In the genomic region with DNA sequence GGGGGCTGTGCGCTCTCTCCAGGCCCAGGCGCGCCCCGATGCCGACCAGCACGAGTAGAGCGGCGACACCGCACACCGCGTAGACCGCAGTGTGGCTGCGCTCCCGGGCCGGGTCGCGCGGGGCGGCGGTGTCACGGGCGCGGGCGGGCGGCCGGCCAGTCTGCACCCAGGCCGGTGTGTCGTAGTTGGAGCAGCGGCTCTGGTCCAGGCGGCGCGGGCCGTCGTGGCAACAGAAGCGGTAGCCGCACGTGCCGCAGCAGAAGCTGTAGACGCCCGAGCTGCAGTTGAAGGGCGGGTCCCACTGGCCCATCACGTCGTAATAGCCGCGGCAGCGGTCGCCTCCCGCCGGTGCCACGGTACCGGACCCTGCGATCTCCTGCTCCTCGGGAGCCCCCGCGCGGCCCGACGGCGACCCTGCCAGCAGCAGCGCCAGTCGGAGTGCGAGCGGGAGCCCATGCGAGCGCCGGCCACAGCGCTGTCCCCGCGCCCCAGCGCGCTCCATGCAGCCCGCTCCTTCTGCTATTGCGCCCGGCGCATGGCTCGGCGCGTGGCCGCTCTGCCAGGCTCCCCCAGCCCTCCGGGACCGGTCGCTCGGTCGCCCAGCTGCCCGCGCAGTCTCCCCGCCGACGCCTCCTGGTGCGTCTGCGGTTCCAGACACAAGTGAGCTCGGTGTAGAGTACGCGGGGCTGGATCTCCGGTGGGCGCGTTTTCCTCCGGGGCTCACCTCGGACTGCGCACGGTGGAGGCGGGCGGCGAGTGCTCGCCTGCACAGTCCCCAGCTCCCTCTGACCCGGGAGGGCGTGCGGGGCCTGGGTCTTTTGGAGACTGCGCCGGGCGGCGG, we compare ENCODE assay signal across 8 mouse cellular contexts. TPM values are rescaled to one million over a fixed set of nuclear protein-coding genes. Genes with fewer than 3 reads are reported as not detected.
DNase-seq lines count a peak whose midpoint lies in the region; ATAC-seq and TF ChIP-seq lines count a peak whose summit lies in the region.

No protein-coding gene starts in this region.

- peaks cover 68% of the 10 kb centered on the region for H3K27me3 ChIP-seq in lung, postnatal 0 days (replicated peaks; ENCODE audit: insufficient read depth, low read length)
- no peaks in the 10 kb centered on the region for H3K27me3 ChIP-seq in cerebellum, adult 2 months (ENCODE audit: control insufficient read depth, insufficient read depth, low read length)
- peaks cover 36% of the 10 kb centered on the region for H3K27me3 ChIP-seq in forebrain, postnatal 0 days (ENCODE audit: insufficient read depth, low read length)
- peaks cover 99% of the 10 kb centered on the region for H3K27me3 ChIP-seq in liver, embryonic 11.5 days (replicated peaks; ENCODE audit: control insufficient read depth, insufficient read depth, low read length)
- H3K27me3 ChIP-seq in splenic B cell, adult 2 months (ENCODE audit: control insufficient read depth, insufficient read depth, low read length, poor library complexity, severe bottlenecking): no peaks in the 10 kb centered on the region

- no peak overlapping the region for H3K27ac ChIP-seq in lung, postnatal 0 days (ENCODE audit: low read length)
- H3K27ac ChIP-seq in cerebellum, adult 2 months (ENCODE audit: insufficient read depth, low read length): peak overlapping the region; percentile 89
- H3K27ac ChIP-seq in forebrain, postnatal 0 days (ENCODE audit: low read depth, low read length): no peak overlapping the region
- no peak overlapping the region for H3K27ac ChIP-seq in liver, embryonic 11.5 days (ENCODE audit: low read depth, low read length)

- no peaks in the 10 kb centered on the region for H3K36me3 ChIP-seq in lung, postnatal 0 days (ENCODE audit: insufficient read depth, low read length)
- no peaks in the 10 kb centered on the region for H3K36me3 ChIP-seq in forebrain, postnatal 0 days (ENCODE audit: insufficient read depth)
- H3K36me3 ChIP-seq in liver, embryonic 11.5 days (ENCODE audit: control insufficient read depth, insufficient read depth, low read length): no peaks in the 10 kb centered on the region
- 0 out of 2 replicates have a peak, but pooled peaks cover 5% of the 10 kb centered on the region for H3K36me3 ChIP-seq in splenic B cell, adult 2 months (ENCODE audit: control insufficient read depth, insufficient read depth, low read length, poor library complexity, severe bottlenecking)

- no peaks in the 10 kb centered on the region for H3K9me3 ChIP-seq in lung, postnatal 0 days (ENCODE audit: low read length)
- H3K9me3 ChIP-seq in forebrain, postnatal 0 days (ENCODE audit: low read length): no peaks in the 10 kb centered on the region
- H3K9me3 ChIP-seq in liver, embryonic 11.5 days (ENCODE audit: control insufficient read depth, low read length): no peaks in the 10 kb centered on the region

- H3K4me2 ChIP-seq in lung, postnatal 0 days (replicated peaks; ENCODE audit: low read depth, low read length): peak overlapping the region; percentile 72
- peak overlapping the region; percentile 72 for H3K4me2 ChIP-seq in forebrain, postnatal 0 days (ENCODE audit: low read depth)
- H3K4me2 ChIP-seq in liver, embryonic 11.5 days: peak overlapping the region; percentile 67

- H3K4me1 ChIP-seq in lung, postnatal 0 days (ENCODE audit: insufficient read depth, low read depth, low read length): peaks cover 3% of the 10 kb centered on the region; the same call in 1 of the 2 replicates
- peaks cover 48% of the 10 kb centered on the region for H3K4me1 ChIP-seq in cerebellum, adult 2 months (ENCODE audit: control insufficient read depth, insufficient read depth, low read length)
- H3K4me1 ChIP-seq in forebrain, postnatal 0 days (ENCODE audit: insufficient read depth): peaks cover 3% of the 10 kb centered on the region; the same call in 1 of the 2 replicates
- H3K4me1 ChIP-seq in liver, embryonic 11.5 days (replicated peaks; ENCODE audit: control insufficient read depth, insufficient read depth, low read length): peaks cover 9% of the 10 kb centered on the region

- peak; percentile 63 for TF ChIP-seq POLR2A in cerebellum, adult 2 months (IDR thresholded peaks at IDR 0.05; ENCODE audit: borderline replicate concordance, insufficient read depth, low read length)

- TF ChIP-seq CTCF in lung, postnatal 0 days (IDR thresholded peaks at IDR 0.05): peak; percentile 9
- no peak for TF ChIP-seq CTCF in cerebellum, adult 2 months (IDR thresholded peaks at IDR 0.05; ENCODE audit: borderline replicate concordance, insufficient read depth, low read depth, low read length)
- TF ChIP-seq CTCF in forebrain, postnatal 0 days (IDR thresholded peaks at IDR 0.05; ENCODE audit: low read depth): no peak

- no peak for DNase-seq in lung, postnatal 0 days (ENCODE audit: low spot score)
- DNase-seq in lung, postnatal 36 days: no peak
- DNase-seq in cerebellum, adult 2 months: peak; percentile 70 to 77
- DNase-seq in forebrain, postnatal 0 days: no peak
- no peak for DNase-seq in liver, embryonic 11.5 days (ENCODE audit: low spot score)
- peak; percentile 54 for DNase-seq in splenic B cell, adult 2 months (ENCODE audit: low read depth, low spot score)
- no peak for DNase-seq in frontal cortex, postnatal 10 days (ENCODE audit: low spot score in 2 of 2)
- DNase-seq in ovary, postnatal 14 days (ENCODE audit: low spot score): no peak

- H3K4me3 ChIP-seq in lung, postnatal 0 days (ENCODE audit: low read depth, low read length): peak overlapping the region; percentile 42
- H3K4me3 ChIP-seq in cerebellum, adult 2 months (replicated peaks; ENCODE audit: insufficient read depth, low read depth, low read length): peak overlapping the region; percentile 92
- peak overlapping the region; percentile 42 for H3K4me3 ChIP-seq in forebrain, postnatal 0 days (ENCODE audit: low read depth, low read length)
- peak overlapping the region; percentile 49 for H3K4me3 ChIP-seq in liver, embryonic 11.5 days (ENCODE audit: low read depth, low read length)

- TF ChIP-seq EP300 in lung, postnatal 0 days (IDR thresholded peaks at IDR 0.05): no peak

- ATAC-seq in lung, postnatal 0 days: peak; percentile 42
- ATAC-seq in forebrain, postnatal 0 days: peak; percentile 73
- peak; percentile 48 for ATAC-seq in liver, embryonic 11.5 days (replicated peaks; ENCODE audit: low FRiP score)

- H3K9ac ChIP-seq in lung, postnatal 0 days (replicated peaks; ENCODE audit: low read depth): no peak overlapping the region
- H3K9ac ChIP-seq in forebrain, postnatal 0 days: peak overlapping the region; percentile 37; the same call in 1 of the 2 replicates
- no peak overlapping the region for H3K9ac ChIP-seq in liver, embryonic 11.5 days (ENCODE audit: low read depth, low read length)

- WGBS in lung, postnatal 0 days: 3% methylated on average over 88 of the region's 112 CpGs
- WGBS in cerebellum, adult 2 months: under 1% methylated on average over 105 of the region's 112 CpGs
- WGBS in forebrain, postnatal 0 days: 1% methylated on average over 109 of the region's 112 CpGs
- under 1% methylated on average over 112 of the region's 112 CpGs for WGBS in liver, embryonic 11.5 days

RNA-seq across cellular contexts. Expression of a gene that starts 0.5 kb away (rescaled TPM):
- polyA plus RNA-seq in lung, postnatal 0 days (2015; fragmentation: Nextera tagmentation; extraction: Ambion mirVana): 0.29 and 0.55 TPM in 2 replicates
- 65.4 and 69.9 TPM in 2 replicates for polyA plus RNA-seq in cerebellum, adult 2 months (2012; rRNA removed)
- 4.7 and 6.3 TPM in 2 replicates for total RNA-seq in forebrain, postnatal 0 days (2014; rRNA removed)
- polyA plus RNA-seq in forebrain, postnatal 0 days (2015; fragmentation: Nextera tagmentation; extraction: Ambion mirVana): 1.8 and 2.7 TPM in 2 replicates
- polyA plus RNA-seq in liver, embryonic 11.5 days (2014; fragmentation: Nextera tagmentation; extraction: Ambion mirVana): 0.12 and 0.73 TPM in 2 replicates

RNA-seq across cellular contexts. Expression of a gene that starts 12.0 kb away (rescaled TPM):
- 0.07 and 0.49 TPM in 2 replicates for polyA plus RNA-seq in lung, postnatal 0 days (2015; fragmentation: Nextera tagmentation; extraction: Ambion mirVana)
- 0.89 and 0.93 TPM in 2 replicates for polyA plus RNA-seq in cerebellum, adult 2 months (2012; rRNA removed)
- 0.24 and 0.62 TPM in 2 replicates for total RNA-seq in forebrain, postnatal 0 days (2014; rRNA removed)
- 0.44 and 0.47 TPM in 2 replicates for polyA plus RNA-seq in forebrain, postnatal 0 days (2015; fragmentation: Nextera tagmentation; extraction: Ambion mirVana)
- 0.16 and 0.56 TPM in 2 replicates for polyA plus RNA-seq in liver, embryonic 11.5 days (2014; fragmentation: Nextera tagmentation; extraction: Ambion mirVana)

RNA-seq across cellular contexts. Expression of a gene that starts 32.4 kb away (rescaled TPM):
- 3.9 and 4.3 TPM in 2 replicates for polyA plus RNA-seq in lung, postnatal 0 days (2015; fragmentation: Nextera tagmentation; extraction: Ambion mirVana)
- polyA plus RNA-seq in cerebellum, adult 2 months (2012; rRNA removed): 3.2 and 3.6 TPM in 2 replicates
- 8.9 and 10.0 TPM in 2 replicates for total RNA-seq in forebrain, postnatal 0 days (2014; rRNA removed)
- 16.5 and 18.7 TPM in 2 replicates for polyA plus RNA-seq in forebrain, postnatal 0 days (2015; fragmentation: Nextera tagmentation; extraction: Ambion mirVana)
- 56.5 and 58.8 TPM in 2 replicates for polyA plus RNA-seq in liver, embryonic 11.5 days (2014; fragmentation: Nextera tagmentation; extraction: Ambion mirVana)

RNA-seq across cellular contexts. Expression of a gene that starts 40.1 kb away (rescaled TPM):
- polyA plus RNA-seq in lung, postnatal 0 days (2015; fragmentation: Nextera tagmentation; extraction: Ambion mirVana): not detected in 2 replicates
- 195 and 218 TPM in 2 replicates for polyA plus RNA-seq in cerebellum, adult 2 months (2012; rRNA removed)
- total RNA-seq in forebrain, postnatal 0 days (2014; rRNA removed): 119 and 139 TPM in 2 replicates
- polyA plus RNA-seq in forebrain, postnatal 0 days (2015; fragmentation: Nextera tagmentation; extraction: Ambion mirVana): 12.5 and 15.6 TPM in 2 replicates
- polyA plus RNA-seq in liver, embryonic 11.5 days (2014; fragmentation: Nextera tagmentation; extraction: Ambion mirVana): not detected in 2 replicates

Comparison
In these comparisons a context has a peak if more than half of its experiments do, and no peak if none do; other contexts are left out.
1. DNase-seq: peak in cerebellum, adult 2 months (2 of 2) and splenic B cell, adult 2 months (single experiment); none in lung, postnatal 0 days (single experiment), lung, postnatal 36 days (single experiment), forebrain, postnatal 0 days (single experiment), liver, embryonic 11.5 days (single experiment), frontal cortex, postnatal 10 days (0 of 2) and ovary, postnatal 14 days (single experiment).
2. H3K4me3 ChIP-seq: peak in every context shown above with its lines; median percentile 92 in cerebellum, adult 2 months; 49 in liver, embryonic 11.5 days; 42 in lung, postnatal 0 days; 42 in forebrain, postnatal 0 days.
3. RNA of a gene that starts 0.5 kb away (polyA plus RNA-seq): 65.4 to 69.9 TPM in cerebellum, adult 2 months; 1.8 to 2.7 TPM in forebrain, postnatal 0 days, 0.29 to 0.55 TPM in lung, postnatal 0 days and 0.12 to 0.73 TPM in liver, embryonic 11.5 days; every median in the first group is over 10 times any median in the second.
4. Peak in every context shown above with its lines, with median percentiles within 50 percentile points of each other: ATAC-seq and H3K4me2 ChIP-seq.